Mouse (Mus musculus) left cerebral cortex, adult 8-10 months (tissue): ENCODE data around the gene Dnase1l2. TPM values are rescaled to one million over a fixed set of nuclear protein-coding genes. Genes with fewer than 3 reads are reported as not detected.

Experiments
- total RNA-seq, 4 experiments: library from RNA; stranded (reverse); gene quantifications; 2 replicates each; pipeline ENCODE4 v1.2.4; 2022

Gene Dnase1l2
- total RNA-seq, 4 experiments from 2014 or later, result 3.7 to 6.9 (median 5.1) TPM

Other genes with a start within 250 kb of the Dnase1l2 start
- 10 to 100 TPM; 59.5 to 65.9 (median 63.6) TPM for gene Tbc1d24, start 237.5 kb downstream of the Dnase1l2 start, total RNA-seq
- gene Ntn3, start 233.6 kb downstream of the Dnase1l2 start, total RNA-seq, result 10 to 100 TPM in 2 of 4 experiments, 1 to 10 TPM in 2; 9.5 to 10.6 (median 9.9) TPM
- gene Tedc2, start 222.3 kb downstream of the Dnase1l2 start, total RNA-seq, result 10 to 100 TPM in 2 of 4 experiments, 1 to 10 TPM in 2; 8.6 to 10.2 (median 10.1) TPM
- 1 to 10 TPM; 4.9 to 6.4 (median 5.3) TPM for gene Ccnf, start 191.6 kb downstream of the Dnase1l2 start, total RNA-seq
- gene Abca17, start 92.0 kb downstream of the Dnase1l2 start, total RNA-seq, result 1 to 10 TPM in 2 of 4 experiments, under 1 TPM in 2; 0.82 to 1.4 (median 1.1) TPM
- gene Abca3, start 91.2 kb downstream of the Dnase1l2 start, total RNA-seq, result 10 to 100 TPM; 70.2 to 79.0 (median 72.0) TPM
- gene Rnps1, start 28.5 kb downstream of the Dnase1l2 start, total RNA-seq, result 100 to 1,000 TPM; 128 to 131 (median 129) TPM
- gene Eci1, start 16.5 kb downstream of the Dnase1l2 start, total RNA-seq, result 10 to 100 TPM; 24.1 to 34.1 (median 31.1) TPM
- gene E4f1, start 27.2 kb upstream of the Dnase1l2 start, total RNA-seq, result 10 to 100 TPM; 32.3 to 36.2 (median 34.5) TPM
- gene Pgp, start 27.3 kb upstream of the Dnase1l2 start, total RNA-seq, result 10 to 100 TPM; 59.0 to 68.7 (median 63.8) TPM
- gene Bricd5, start 30.8 kb upstream of the Dnase1l2 start, total RNA-seq, result 1 to 10 TPM; 1.6 to 2.4 (median 1.8) TPM
- gene Mlst8, start 36.0 kb upstream of the Dnase1l2 start, total RNA-seq, result 10 to 100 TPM; 29.2 to 39.0 (median 35.4) TPM
- gene Caskin1, start 45.5 kb upstream of the Dnase1l2 start, total RNA-seq, result 100 to 1,000 TPM; 119 to 135 (median 127) TPM
- gene Traf7, start 84.8 kb upstream of the Dnase1l2 start, total RNA-seq, result 10 to 100 TPM; 78.0 to 85.3 (median 83.4) TPM
- gene Rab26, start 91.1 kb upstream of the Dnase1l2 start, total RNA-seq, result 10 to 100 TPM; 41.3 to 54.4 (median 48.4) TPM
- 10 to 100 TPM; 67.7 to 81.1 (median 77.3) TPM for gene Pkd1, start 106.7 kb upstream of the Dnase1l2 start, total RNA-seq
- gene Tsc2, start 189.5 kb upstream of the Dnase1l2 start, total RNA-seq, result 100 to 1,000 TPM; 123 to 148 (median 137) TPM
- gene Nthl1, start 189.6 kb upstream of the Dnase1l2 start, total RNA-seq, result 1 to 10 TPM; 5.7 to 7.0 (median 6.1) TPM
- 10 to 100 TPM; 41.0 to 47.7 (median 42.0) TPM for gene Slc9a3r2, start 207.2 kb upstream of the Dnase1l2 start, total RNA-seq
- gene Npw, start 215.4 kb upstream of the Dnase1l2 start, total RNA-seq, result under 1 TPM in 1 of 4 experiments, not detected in 3; 0.63 TPM
- 10 to 100 TPM; 30.4 to 40.9 (median 36.1) TPM for gene Zfp598, start 226.6 kb upstream of the Dnase1l2 start, total RNA-seq
- gene Syngr3, start 246.8 kb upstream of the Dnase1l2 start, total RNA-seq, result 100 to 1,000 TPM; 163 to 176 (median 164) TPM